Mouse (Mus musculus) mature B cell (primary cell): Measurements from ENCODE around the gene Camk2b.
"Not testable (repeated sequence)": the region's sequence is repeated elsewhere in the genome, so short reads cannot be mapped to it uniquely, and the experiment has no call there.

Source experiments
- in situ Hi-C: fragments of 300-500 bp; cut with MboI; formaldehyde crosslinking; loops from 2 replicates; pipeline ENCODE4 v1.14.3; 2019

The Camk2b gene

DNA sequence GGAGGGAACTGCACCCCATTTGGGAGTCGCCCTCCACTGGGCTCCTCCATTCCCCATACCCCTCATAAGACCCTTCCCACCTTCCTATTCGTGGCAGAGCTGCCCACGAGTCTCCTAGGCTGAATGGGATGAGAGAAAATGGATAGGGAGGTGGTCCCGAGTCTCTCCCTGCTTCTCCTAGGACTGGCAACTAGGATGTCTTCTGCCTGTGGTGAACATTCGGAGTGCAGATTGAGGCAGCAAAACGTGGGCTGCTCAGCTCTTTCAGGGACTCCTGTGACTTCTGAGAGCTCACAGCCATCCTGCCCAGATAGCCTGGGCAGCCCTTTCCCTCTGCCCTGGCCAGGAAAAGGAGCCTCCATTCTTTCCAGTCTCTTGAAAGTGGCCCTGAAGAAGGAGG, at the start of gene Camk2b:
Gene Camk2b (minus strand): TSS at position 187 of the 400 bp plus-strand sequence.
- in situ Hi-C loops, result no loop called here

DNA sequence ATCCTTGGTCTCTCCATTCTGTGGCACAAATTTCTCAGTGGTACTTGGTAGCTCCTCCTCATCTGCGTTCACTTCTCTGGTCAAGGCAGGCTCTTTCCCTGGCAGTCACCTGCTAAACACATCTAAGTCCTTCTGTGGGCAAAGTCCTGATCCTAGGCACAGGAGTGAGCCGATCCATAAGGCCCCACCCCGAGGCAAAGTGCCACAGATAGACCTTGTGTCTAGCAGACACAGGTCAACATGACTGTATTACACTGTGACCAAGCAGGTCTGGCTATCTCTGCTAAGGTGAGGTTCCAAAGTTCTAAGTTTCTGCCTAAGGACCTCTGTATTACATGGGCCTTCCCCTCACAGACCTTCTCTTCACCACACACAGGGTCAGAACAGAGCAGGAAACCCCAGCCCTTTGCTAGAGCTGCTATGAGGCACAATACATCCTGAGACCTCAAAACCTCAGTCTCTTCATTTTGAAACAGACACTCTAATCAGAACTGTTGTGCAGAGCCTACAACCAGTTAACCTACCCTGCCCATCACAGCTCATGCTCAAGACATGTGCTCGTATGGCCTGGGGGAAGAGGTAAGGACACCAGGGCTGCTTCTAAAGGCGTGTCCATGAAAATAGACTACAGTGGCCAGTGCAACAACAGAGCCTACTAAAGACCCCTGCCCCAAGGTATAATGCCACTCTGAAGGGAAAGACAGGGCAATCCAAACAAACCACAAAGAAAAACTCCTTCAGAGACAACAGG, 45.7 kb upstream of the Camk2b start:
- in situ Hi-C loops, result no loop called here

DNA sequence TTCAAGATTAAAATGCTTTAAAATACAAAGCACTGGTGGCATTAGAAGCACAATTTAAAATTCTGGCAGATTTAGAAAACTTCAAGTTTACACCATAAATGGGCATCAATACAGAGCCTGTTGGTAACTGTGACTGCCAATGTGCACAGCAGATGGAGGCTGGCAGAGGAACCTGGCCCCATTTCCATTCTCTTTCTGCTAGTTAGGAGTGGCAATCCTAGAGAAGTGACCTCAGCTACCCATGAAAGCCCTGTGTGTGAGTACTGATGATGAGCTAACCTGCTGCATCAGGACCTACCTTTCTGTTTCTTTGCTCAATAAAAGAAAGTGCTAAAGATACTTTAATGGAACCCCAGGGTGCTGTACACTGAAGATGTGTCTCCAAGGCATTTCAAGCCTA, 43.8 kb upstream of the Camk2b start:
- in situ Hi-C loops, result no loop called here

DNA sequence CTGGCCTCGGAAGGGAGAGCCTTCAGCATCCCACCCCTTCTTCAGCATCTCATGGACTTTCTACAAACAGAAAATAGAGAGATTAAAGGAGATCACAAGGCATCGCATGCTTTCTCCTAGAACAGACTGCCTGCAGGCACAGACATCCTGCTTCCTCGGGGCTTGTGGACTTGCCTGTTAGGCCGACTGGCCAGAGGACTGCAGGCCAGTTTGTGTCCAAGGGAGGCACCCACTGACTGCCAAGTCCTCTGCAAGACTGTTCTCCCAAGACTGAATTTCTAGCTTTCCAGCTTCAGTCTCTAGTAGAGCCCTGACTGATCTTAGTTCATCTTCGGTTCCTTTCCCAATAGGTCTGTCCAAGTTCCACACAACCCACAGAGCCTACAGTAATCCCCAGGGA, 42.1 kb upstream of the Camk2b start:
- in situ Hi-C loops, result no loop called here

DNA sequence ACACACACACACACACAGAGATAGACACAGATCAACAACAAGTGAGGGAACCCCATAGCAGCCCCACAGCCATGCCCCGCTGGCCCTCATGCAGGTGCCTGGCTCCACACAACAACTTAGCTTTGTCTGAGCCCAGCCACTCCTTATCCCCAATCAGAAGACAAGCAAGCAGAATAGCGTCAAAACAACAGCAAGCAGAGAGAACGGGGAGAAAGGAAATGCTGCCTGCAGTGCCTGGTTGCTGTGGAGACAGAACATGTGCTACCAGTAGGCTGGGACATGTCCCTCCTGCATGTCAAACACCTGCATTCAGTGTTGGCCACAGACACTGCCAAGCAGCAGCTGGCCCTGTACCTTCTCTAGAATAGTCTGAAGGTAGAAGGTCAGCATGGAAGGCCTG, 41.6 kb upstream of the Camk2b start:
- in situ Hi-C loops, result no loop called here

DNA sequence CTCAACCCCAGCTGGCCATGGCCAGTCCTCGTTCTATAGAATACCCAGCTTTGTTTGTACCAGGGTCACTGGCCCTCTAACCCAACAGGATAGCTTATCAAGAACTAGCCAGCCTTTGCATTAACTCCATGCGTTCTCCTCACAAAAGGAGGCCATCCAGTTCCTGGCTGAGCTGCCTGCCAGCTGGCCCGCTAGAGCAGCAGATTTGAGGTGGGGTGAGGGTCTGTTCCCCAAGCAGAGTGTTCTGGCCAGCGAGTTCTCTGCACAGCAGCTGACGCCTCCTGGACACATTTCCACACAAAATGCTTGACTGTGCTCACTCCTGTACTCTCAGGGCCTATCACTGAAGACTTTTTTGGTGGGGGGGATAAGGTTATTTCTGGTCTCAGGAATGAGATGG, 38.6 kb upstream of the Camk2b start:
- in situ Hi-C loops, result no loop called here

DNA sequence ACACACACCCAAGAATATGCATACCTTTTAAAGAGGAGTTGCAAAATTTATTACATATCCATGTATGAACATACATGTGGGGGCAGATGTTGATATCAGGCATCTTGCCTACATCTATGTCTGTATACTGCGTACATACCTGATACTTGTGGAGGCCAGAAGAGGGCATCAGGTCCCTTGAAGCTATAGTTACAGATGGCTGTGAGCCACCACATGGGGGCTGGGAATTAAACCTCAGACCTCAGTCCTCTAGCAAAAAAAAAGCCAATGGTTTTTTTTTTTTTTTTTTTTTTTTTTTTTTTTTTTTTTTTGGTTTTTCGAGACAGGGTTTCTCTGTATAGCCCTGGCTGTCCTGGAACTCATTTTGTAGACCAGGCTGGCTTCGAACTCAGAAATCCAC, 30.5 kb upstream of the Camk2b start:
- in situ Hi-C loops, result not testable (repeated sequence)

DNA sequence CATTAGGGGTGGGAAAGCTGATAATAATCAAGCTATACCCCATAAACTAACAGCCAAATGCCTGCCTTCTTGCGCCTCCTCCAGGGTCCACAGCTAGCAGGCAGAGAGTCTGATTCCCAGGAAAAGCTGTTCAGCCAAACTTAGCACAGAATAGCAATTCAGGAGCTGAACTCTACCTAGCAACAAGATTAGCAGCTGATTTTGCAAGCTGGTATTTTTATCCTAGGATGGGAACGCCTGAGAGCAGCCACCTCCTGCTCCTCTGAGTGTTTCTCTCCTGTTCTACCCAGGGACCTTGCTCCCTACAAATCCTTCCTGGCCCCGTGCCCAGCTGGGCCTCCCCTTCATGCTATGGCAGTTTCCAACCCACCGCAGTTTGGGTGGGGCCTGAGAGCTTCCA, 20.8 kb upstream of the Camk2b start:
- in situ Hi-C loops, result no loop called here

DNA sequence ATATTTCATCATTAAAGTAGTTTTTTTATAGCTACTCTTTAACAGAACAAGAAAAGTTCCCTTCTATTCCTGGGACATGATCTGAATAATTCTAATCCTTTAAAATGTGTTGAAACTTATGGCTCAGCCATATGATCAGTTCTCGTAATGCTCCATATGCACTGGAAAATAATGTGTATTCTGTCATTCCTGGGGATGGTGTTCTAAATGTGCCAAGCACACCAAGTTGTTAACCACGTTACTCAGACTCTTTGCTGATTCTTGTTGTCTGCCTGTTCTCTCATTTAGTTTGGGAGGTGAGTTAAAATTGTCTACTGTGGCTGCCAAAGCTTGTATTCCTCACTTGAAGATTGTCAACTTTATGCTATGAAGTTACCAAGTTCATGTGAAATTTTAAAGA, 12.6 kb upstream of the Camk2b start:
- in situ Hi-C loops, result no loop called here

DNA sequence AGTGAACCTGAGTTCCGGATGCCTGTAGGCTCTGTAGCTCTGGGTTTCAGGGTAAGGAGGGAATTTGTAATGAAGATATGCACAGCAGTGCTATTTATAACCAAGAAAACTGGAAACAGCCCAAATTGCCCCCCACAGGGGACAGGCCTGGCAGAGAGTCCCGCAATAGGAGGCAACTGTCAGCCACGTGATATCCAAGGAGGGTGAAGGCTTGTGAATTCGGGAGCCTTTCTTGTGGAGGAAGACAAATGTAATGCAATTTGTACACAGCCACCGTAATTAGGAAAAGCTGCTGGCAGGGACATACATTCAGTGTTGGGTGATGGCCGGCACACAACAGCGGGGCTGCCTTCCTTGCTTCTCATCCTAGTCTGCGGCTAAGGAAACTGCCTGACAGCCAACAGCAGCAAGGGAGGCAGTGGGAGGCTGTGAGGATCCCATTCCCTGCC, 9.5 kb upstream of the Camk2b start:
- in situ Hi-C loops, result no loop called here

DNA sequence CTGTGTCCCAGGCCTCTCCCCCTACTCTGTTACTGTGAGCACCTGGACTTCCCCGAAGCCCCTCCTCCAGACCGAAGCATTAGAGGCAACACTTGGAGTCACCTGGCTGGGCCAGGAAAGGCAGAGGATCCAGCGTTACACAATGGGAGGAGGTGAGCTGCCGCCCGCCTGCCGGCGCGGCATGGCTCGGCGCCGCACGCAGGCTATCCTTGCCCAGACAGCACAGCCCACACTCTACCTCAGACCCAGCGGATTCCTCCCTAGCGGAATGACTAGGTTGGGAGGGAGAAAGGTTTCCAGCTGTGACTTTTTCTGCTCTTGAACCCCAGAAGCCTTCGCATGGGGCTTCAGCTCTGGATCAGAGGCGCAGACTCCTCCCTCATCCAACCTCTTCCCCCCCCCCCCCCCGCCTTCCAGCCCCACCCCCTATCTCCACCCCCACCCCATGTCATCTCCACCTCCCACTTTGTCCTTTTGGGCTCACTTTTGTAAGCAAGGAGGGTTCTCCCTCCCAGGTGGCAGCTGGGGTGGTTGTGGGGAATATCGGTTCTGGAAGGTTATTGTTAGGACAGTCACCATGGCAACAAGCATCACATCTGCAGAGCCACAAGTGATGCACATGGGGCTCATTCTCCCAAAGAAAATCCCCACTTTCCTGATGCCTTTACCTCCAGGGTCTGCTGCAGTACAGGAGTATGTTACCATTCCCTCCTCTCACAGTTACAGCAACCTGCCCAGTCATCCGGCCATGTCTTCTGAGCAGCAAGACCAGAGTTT, 2.2 kb upstream of the Camk2b start:
- in situ Hi-C loops, result no loop called here

DNA sequence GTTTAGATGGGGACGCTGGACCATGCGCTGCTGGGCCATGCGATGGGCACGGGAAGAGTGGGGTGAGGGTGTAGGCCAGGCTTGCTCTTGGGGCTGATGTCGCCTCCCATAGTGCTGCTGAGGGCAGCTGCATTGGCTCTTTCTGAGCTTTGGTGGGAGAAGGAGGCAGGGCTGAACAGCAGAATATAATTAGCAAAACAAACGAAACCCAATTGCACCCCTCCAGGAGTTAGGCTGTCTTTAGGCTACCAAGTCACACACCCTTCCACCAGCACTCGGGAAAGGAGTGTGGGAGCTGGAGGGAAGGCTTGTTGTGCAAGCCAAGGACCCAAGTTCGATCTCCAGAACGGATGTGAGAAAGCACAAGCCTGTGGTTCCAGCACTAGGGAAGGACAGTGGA, 998 bp upstream of the Camk2b start:
- in situ Hi-C loops, result no loop called here

DNA sequence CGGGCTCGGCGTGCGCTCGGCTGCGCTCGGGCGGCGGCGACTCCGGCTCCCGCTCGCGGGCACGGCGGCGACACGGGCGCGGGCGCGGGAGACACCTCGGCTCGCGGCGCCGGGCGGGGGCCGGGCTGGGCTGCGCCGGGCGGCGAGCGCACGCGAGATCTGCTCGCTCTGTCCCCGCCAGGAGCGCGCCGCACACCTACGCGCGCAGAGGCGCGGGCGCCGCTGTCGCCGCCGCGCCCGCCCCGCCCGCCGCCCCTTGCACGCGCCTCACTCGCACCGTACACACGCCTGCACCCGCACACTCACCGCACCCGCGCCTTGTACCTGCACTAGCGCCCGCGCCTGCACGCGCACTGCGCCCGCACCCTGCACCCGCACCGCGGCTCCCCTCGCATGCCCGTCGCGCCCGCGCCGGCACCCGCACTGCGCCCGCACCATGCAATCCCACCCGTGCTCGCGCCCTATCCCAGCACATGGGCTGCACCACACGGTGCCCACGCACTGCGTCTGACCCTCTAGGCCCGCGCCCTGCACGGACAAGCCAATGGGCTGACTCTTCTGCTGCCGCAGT, 526 bp downstream of the Camk2b start:
- in situ Hi-C loops, result no loop called here

DNA sequence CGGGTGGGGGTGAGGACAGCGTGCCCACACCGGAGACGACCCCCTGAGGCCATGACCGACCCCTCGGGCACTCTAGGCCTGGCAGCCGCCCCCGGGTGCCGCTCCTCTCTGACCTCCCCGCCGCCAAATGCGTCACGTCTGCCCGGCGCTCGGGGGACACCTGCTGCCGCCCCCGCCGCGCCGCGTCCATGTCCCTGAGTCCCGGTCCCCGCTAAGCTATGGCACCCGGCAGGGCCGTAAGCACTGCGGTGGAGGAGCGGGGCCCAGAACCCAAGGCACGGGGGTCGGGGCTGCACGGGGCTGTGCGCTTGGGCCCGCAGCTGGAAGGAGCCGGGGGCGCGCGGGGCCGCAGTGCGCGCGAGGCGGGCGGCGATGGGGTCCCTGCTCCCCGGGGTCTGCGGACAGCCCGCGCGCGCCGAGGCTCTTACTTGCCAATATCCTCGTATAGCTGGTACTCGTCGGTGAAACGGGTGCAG, 1.1 kb downstream of the Camk2b start:
- in situ Hi-C loops, result no loop called here

DNA sequence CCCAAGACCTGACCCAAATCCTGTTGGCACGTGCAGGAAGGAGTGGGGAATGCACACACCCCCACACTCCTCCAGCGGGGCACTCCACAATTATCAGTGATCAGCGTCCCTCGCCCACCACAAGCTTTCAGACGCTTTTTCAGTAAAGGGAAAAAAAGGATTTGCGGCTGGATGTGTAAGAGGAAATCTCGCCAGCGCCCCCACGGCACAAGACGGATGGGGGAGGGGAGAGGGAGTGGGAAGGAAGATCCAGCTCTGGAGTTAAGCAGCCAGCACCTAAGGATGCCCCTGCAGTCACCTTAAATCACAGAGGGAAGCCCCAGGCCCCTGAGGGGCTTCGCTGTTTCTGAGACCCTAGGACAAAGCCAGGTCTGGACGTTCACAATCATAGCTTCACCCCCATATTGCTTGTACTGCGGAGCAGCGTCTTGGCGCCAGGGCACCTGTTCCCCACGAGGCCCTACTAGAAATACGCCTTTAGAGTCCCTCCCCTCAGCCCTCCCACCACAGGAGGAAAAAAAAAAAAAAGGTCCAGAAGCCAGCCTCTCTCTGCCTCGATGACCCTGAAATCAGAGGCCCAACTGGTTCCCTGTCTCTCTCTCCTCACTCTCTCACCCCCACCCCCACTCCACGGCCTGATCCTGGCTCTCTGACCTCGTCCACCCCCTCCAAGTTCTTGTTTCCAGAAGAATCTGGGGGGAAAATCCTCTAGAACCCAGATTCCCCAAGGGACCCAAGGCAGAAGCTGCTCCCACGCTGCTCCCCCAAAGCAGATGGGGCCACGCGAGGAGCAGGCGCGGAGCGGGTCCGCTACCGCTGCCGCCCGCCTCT, 1.7 kb downstream of the Camk2b start:
- in situ Hi-C loops, result no loop called here

DNA sequence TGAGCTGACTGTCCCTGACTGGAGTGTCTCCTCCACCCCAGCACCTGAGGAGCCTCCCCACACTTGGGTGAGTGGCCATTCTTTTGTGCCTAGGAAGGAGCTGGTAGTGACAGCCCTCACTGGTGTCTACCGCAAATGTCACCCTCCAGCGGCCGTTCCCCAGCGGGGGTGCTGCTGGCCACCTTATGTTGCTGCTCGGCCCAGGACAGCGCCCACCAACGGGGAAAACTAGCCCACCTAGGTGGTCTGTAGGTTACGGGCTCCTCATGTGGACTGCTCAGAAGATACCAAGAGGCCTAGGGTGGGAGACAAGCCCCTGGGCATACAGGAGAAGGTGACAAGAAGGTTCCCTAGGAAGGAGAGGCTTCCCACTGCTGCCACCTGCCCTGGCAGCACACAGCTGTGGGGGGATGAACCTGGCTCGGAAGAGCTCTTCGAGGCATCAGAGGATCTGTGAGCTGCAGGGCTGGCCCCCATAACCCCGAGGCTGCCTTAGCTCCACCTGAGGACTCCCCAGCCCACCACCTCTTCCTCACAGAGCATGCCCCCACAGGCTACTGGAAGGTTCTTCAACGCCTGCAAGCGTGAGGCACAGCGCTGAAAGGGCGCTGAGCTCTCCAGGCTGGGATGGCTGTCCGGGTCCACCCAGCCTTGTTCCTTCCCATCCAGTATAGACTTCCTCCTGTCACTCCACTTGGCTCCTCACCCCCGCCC, 2.5 kb downstream of the Camk2b start:
- in situ Hi-C loops, result no loop called here

DNA sequence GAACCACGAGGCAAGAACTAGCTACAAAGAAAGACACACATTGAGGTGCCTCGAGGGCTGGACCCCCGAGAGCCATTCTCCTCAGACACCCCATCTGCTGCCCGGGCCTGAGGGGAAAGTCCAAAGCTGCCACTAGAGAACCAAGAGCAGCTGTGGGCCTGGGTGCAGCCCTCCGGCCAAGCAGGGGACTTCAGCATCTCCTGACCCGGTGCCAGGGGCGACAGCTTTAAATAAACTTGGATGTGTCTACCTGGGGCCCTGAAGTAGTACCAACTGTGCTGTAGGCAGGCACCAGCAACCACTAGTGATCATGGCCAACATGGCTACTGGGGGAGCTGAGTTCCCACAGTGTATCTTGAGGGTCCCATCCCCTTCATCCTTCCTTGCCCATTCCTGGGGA, 3.1 kb downstream of the Camk2b start:
- in situ Hi-C loops, result no loop called here

DNA sequence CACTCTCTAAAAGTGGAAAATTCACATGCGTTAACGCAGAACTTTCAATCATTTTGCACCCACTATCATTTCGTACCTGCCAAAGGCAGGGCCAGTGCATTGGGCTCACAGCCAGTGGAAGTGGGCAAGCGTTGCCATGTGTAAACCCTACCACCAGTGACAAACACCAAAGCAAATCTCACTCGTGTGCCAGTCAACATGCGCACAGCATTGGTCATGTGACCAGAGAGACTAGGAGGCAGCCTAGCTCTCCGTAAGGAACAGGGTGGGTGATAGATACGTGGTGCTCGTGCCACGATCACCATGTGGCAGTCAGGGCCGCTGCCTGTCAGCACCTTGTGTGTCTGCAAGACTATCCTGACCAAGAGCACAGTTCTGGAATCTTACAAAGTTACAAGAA, 3.8 kb downstream of the Camk2b start:
- in situ Hi-C loops, result no loop called here

DNA sequence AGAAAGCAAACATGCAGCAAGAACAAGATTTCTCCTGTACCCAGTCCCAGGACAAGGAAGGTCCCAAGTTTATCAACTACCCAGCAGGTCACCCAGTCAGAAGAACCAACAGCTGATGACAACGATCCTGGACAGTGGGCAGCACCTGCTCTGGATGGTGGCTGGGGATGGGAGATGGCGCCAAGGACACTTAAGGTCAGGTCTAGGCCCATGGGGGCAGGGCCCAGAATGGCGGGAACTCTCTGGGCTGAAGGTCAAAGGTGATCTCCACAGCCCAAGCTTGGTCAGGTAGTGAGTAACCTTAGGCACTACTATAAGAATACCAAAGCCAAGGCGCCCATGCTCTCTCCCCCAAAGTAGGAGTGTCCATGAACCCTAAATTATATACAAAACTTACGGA, 4.3 kb downstream of the Camk2b start:
- in situ Hi-C loops, result no loop called here

DNA sequence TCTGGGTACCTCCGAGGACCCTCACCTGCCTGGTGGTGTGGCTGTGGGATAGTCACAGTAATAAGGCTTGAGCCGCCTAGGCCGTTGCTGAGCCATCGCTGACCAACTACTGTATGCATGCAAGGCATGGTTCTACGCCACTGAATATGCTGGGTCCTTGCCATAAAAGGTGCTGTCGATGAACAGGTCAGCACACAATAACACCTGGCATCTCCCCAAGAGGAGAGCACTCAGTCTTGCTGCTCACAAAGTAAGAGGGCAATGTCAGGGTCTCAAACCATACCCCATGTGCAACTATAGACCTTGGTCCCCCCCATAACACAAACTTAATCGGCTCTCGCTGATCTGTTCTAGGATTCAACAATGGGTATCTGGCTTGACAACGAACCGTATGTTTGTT, 7.0 kb downstream of the Camk2b start:
- in situ Hi-C loops, result no loop called here

DNA sequence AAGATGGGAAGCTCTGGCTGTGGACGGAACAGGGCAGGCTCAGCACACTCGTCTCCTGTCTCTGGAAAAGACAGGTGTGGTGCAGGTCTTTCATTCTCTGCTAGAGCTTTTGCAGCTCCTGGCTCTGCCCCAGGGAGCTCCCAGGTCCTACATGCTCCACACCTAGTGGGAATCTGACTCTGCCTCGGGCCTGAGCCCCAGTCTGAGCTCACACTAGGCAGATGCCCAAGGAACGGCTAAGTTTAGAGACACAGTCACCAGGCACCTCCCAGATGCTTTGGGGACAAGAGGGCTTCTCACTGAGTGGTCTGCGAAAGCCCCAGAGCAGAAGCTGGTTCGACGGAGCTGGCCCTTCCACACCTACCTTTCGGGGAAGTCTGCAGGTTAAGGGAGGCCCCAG, 12.8 kb downstream of the Camk2b start:
- in situ Hi-C loops, result no loop called here
